Mouse (Mus musculus): Measurements from ENCODE around the gene Cit.

Cit gene

DNA sequence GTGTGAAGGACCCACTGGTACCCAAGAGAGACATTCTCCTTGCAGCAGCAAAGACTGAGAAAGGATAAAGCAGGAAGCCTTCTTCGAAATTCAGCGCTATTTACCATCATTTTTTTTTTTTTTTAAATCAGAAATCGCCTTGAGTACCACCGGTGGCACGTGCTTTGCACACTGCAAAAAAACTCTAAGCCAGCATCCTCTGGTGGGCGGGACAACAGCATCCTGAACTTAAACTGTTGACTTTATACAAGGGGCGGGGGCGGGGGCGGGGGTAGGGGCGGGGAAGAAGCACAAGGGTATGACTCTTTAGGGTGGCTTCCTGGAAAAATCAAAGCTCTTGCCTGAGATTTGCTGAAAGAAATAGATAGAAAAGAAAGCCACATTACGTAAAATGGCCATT lies 194.6 kb downstream of the Cit start:
- DNase-seq (ENCODE audit: low spot score): no peak

DNA sequence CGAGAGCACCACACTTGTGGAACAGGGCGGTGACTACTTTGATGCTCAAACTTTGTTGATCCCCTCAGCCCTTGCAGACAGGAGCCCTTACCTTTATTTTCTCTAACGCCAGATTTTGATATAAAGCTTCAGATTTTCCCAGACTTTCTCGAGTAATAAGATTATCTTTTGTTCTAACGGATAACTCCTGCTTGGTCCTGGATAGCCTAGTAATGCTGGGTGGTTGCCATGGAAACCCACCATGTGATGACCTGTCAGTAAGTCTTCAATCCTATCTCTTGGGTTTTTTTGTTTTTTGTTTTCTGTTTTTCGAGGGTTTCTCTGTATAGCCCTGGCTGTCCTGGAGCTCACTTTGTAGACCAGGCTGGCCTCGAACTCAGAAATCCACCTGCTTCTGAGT lies 197.2 kb downstream of the Cit start:
- no peak for DNase-seq (ENCODE audit: low spot score)

DNA sequence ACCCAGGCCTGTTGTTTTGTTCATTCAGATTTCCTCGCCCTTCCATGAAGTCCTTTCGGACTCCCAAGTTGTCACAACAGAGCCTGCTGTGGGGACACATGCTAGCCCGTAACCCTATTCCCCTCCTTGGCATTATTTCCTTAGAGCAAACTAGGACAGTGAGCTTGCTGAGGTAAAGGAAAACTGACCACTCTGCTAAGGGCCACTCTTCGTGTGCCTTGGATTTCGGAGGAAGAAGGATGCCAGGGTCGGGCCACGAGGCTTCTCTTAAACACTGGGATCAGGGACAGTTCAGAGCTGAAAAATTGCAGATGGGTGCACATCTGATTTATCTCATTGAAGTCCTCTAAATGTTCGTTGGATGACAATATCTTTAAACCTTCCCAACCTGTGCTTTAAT lies 200.5 kb downstream of the Cit start:
- DNase-seq (ENCODE audit: low spot score): no peak

DNA sequence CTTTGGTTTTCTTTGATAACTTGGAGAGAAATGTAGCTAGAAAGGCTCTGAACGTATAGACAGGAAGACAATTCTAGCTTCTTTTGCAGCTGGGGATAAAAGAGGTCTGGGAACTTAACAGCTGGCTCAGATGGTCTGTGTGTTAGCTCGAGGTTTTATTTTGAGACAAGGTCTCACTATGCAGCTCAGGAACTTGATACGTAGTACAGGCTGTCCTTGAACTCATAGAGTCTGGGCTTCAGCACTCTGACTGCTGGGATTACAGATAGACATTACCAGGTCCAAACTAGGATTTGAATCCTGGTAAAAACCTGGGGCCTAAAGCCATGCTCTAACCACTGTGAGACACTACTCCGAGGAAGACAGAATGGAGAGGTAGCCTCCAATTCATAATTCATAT lies 201.2 kb downstream of the Cit start:
- no peak for DNase-seq (ENCODE audit: low spot score)

DNA sequence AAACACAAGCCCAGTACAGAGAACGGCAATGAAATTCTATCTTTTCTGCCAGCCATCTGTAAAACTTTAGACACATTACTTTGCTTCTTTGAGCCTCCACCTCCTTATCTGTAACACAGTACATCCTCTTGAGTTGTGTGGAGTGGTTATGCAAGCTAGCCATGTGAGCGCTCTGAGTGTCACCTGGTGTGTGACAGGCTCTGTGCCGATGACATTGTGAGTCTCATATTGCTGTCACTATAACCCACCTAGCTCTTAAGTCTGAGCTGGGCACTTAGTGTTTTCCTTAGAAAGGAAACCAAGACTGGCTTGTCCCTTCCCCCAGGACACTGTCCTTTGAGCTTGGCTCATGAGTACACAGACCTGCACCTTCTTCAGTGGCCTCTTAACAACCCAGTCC lies 203.2 kb downstream of the Cit start:
- DNase-seq (ENCODE audit: low spot score): no peak

DNA sequence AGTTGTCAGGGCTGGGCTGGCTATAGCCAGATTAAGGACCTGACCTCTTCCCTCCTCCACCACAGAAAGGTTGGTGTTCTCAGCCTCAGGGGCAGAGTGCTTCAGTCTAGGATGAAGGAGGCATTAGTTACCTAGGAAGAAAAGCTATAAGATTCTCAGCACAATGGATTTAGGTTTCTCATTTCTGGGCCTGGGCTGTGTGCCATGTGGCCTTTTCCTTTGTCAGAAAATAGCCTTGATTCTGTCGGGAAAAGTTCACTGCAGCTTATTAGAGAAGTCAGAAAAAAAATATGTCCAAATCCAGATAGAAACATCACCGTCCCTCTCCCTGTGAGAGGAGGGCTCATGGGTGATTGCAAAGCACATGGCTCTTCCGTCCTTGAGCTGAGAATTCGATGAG lies 204.7 kb downstream of the Cit start:
- no peak for DNase-seq (ENCODE audit: low spot score)

DNA sequence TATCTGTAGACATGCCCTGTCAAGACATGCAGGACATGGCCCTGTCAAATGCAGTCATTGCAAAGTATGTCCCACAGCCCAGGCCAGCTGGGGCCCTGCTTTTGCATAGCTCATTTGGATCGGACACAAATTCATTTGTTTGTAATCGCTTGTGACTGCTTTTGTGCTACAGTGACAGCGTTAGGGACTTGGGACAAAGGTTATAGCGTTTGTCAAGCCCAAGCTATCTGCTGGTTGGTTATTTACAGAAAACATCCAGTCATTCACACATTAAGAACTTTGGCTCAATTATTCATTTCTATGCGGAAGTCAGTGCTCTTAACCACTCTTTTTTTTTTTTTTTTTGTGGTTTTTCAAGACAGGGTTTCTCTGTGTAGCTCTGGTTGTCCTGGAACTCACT lies 207.1 kb downstream of the Cit start:
- DNase-seq (ENCODE audit: low spot score): no peak

DNA sequence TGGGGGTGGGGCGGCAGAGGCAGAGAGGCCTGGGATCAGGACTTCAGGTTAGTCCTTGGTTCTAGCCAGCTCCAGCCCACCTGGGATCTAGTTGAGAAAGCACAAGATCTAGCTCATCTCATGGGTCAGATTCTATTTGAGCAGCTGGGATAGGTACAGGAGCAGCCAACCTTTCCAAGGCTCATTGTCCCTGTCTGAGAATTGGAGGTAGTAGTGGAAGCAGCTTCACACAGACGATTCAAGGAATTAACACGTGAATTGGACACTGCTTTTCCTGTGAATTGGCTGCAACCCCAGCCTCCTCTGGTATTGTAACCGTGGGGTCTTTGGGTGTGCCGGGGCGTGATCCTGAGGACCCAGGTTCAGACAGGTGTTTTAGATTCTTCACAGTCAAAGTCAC lies 207.7 kb downstream of the Cit start:
- no peak for DNase-seq (ENCODE audit: low spot score)

Data from embryo, embryonic 10 days (tissue).